Mouse (Mus musculus) forebrain, embryonic 12.5 days (tissue): ENCODE data around the gene Macrod2. TPM values are rescaled to one million over a fixed set of nuclear protein-coding genes. Genes with fewer than 3 reads are reported as not detected.

Source experiments
- ATAC-seq: fragments of 200-750 bp; cut with Nextera tagmentation; 2 replicates; pipeline ENCODE4 v1.8.0; 2017; ENCODE audit warnings: moderate TSS enrichment; ENCODE audit not compliant: low FRiP score
- H3K27ac ChIP-seq: fragments of 300-500 bp; sonication (generic); 2 replicates; pipeline ENCODE4 v1.5.1; 2016; ENCODE audit warnings: mild to moderate bottlenecking
- H3K27me3 ChIP-seq: fragments of 300-500 bp; sonication (generic); 2 replicates; pipeline ENCODE4 v1.6.1; 2016; ENCODE audit warnings: mild to moderate bottlenecking
- H3K36me3 ChIP-seq: fragments of 300-500 bp; sonication (generic); replicated peaks from 2 replicates; pipeline ENCODE4 v1.6.1; 2016; ENCODE audit warnings: mild to moderate bottlenecking
- H3K4me1 ChIP-seq: fragments of 300-500 bp; sonication (generic); 2 replicates; pipeline ENCODE4 v1.6.1; 2016
- H3K4me2 ChIP-seq: fragments of 300-500 bp; sonication (generic); 2 replicates; pipeline ENCODE4 v1.6.1; 2016; ENCODE audit warnings: mild to moderate bottlenecking, moderate library complexity
- H3K4me3 ChIP-seq: fragments of 300-500 bp; sonication (generic); replicated peaks from 2 replicates; pipeline ENCODE4 v1.5.1; 2016; ENCODE audit warnings: mild to moderate bottlenecking
- H3K9ac ChIP-seq: fragments of 300-500 bp; sonication (generic); 2 replicates; pipeline ENCODE4 v1.6.1; 2016; ENCODE audit warnings: mild to moderate bottlenecking
- H3K9me3 ChIP-seq: fragments of 300-500 bp; sonication (generic); 2 replicates; pipeline ENCODE4 v1.6.1; 2016
- WGBS: fragments of 180-500 bp; shearing (Covaris S2); methylation state at CpG from one replicate; pipeline ENCODE4 v1.1.7; 2016; 5-methylcytosine and 5-hydroxymethylcytosine counted together
- polyA plus RNA-seq: library from polyadenylated mRNA; unstranded; fragments of >200 nt; fragmentation: Nextera tagmentation; extraction: Ambion mirVana; gene quantifications from 2 replicates; pipeline ENCODE4 v1.2.1, GENCODE M21; 2016

The Macrod2 gene
- polyA plus RNA-seq, 1 experiment from 2014 or later: 52.0 TPM

GRCm38 (mm10) chr2:140830086-140830485 is 435.0 kb downstream of the Macrod2 start:
- Histone ChIP-seq H3K4me1 (no peaks in the 10 kb centered on the region), H3K36me3 (no peaks in the 10 kb centered on the region), H3K9ac (no peak overlapping the region), H3K4me3 (no peak overlapping the region), H3K4me2 (no peak overlapping the region), H3K27me3 (no peaks in the 10 kb centered on the region), H3K9me3 (no peaks in the 10 kb centered on the region), H3K27ac (no peak overlapping the region)
- no peak for ATAC-seq
- WGBS: 58% methylated on average over 3 of the region's 3 CpGs

- Histone ChIP-seq H3K27me3 (no peaks in the 10 kb centered on the region), H3K27ac (0 out of 2 replicates have a peak overlapping the region, but pooled peaks have one; percentile 43), H3K9ac (no peak overlapping the region), H3K9me3 (no peaks in the 10 kb centered on the region), H3K4me3 (no peak overlapping the region), H3K36me3 (no peaks in the 10 kb centered on the region), H3K4me2 (peak overlapping the region; percentile 21; the same call in 1 of the 2 replicates), H3K4me1 (peaks cover 14% of the 10 kb centered on the region)
- WGBS: 9% methylated on average over 2 of the region's 2 CpGs
- peak; percentile 66; the same call in 1 of the 2 replicates for ATAC-seq
Observed at GRCm38 (mm10) chr2:140839371-140839770, 444.3 kb downstream of the Macrod2 start.

- Histone ChIP-seq H3K4me3 (no peak overlapping the region), H3K9ac (no peak overlapping the region), H3K27ac (no peak overlapping the region), H3K4me2 (no peak overlapping the region), H3K9me3 (no peaks in the 10 kb centered on the region), H3K4me1 (peaks cover 14% of the 10 kb centered on the region), H3K27me3 (no peaks in the 10 kb centered on the region), H3K36me3 (no peaks in the 10 kb centered on the region)
- peak; percentile 92 for ATAC-seq
- 18% methylated on average over 3 of the region's 3 CpGs for WGBS
Observed at GRCm38 (mm10) chr2:140839880-140840279, 444.8 kb downstream of the Macrod2 start.

GRCm38 (mm10) chr2:140844030-140844429 is 448.9 kb downstream of the Macrod2 start:
- Histone ChIP-seq H3K4me2 (no peak overlapping the region), H3K27me3 (no peaks in the 10 kb centered on the region), H3K4me3 (no peak overlapping the region), H3K4me1 (peaks cover 14% of the 10 kb centered on the region), H3K9ac (no peak overlapping the region), H3K36me3 (no peaks in the 10 kb centered on the region), H3K27ac (no peak overlapping the region), H3K9me3 (no peaks in the 10 kb centered on the region)
- 78% methylated on average over 5 of the region's 5 CpGs for WGBS
- ATAC-seq: no peak

GRCm38 (mm10) chr2:140847817-140848428 is 452.8 kb downstream of the Macrod2 start:
- Histone ChIP-seq H3K36me3 (no peaks in the 10 kb centered on the region), H3K9me3 (no peaks in the 10 kb centered on the region), H3K4me3 (no peak overlapping the region), H3K4me2 (no peak overlapping the region), H3K4me1 (no peaks in the 10 kb centered on the region), H3K9ac (no peak overlapping the region), H3K27me3 (no peaks in the 10 kb centered on the region), H3K27ac (no peak overlapping the region)
- 93% methylated on average over 5 of the region's 5 CpGs for WGBS
- no peak for ATAC-seq

GRCm38 (mm10) chr2:140853538-140853937 is 458.4 kb downstream of the Macrod2 start:
- Histone ChIP-seq H3K4me3 (no peak overlapping the region), H3K9me3 (no peaks in the 10 kb centered on the region), H3K4me2 (no peak overlapping the region), H3K27ac (no peak overlapping the region), H3K4me1 (no peaks in the 10 kb centered on the region), H3K9ac (no peak overlapping the region), H3K36me3 (no peaks in the 10 kb centered on the region), H3K27me3 (no peaks in the 10 kb centered on the region)
- no peak for ATAC-seq
- 54% methylated on average over 9 of the region's 9 CpGs for WGBS

- Histone ChIP-seq H3K9ac (no peak overlapping the region), H3K4me2 (no peak overlapping the region), H3K27me3 (no peaks in the 10 kb centered on the region), H3K27ac (no peak overlapping the region), H3K36me3 (no peaks in the 10 kb centered on the region), H3K9me3 (no peaks in the 10 kb centered on the region), H3K4me1 (no peaks in the 10 kb centered on the region), H3K4me3 (no peak overlapping the region)
- 83% methylated on average over 1 of the region's 1 CpGs for WGBS
- no peak for ATAC-seq
Observed at GRCm38 (mm10) chr2:140861356-140861755, 466.2 kb downstream of the Macrod2 start.

GRCm38 (mm10) chr2:140862736-140863135 is 467.6 kb downstream of the Macrod2 start:
- no peak overlapping the region for H3K4me2 ChIP-seq
- ATAC-seq: no peak
- H3K27ac ChIP-seq: no peak overlapping the region
- no peak overlapping the region for H3K4me3 ChIP-seq
- WGBS: 92% methylated on average over 4 of the region's 4 CpGs
- H3K9ac ChIP-seq: no peak overlapping the region
- H3K27me3 ChIP-seq: no peaks in the 10 kb centered on the region
- H3K9me3 ChIP-seq: no peaks in the 10 kb centered on the region
- H3K36me3 ChIP-seq: no peaks in the 10 kb centered on the region
- no peaks in the 10 kb centered on the region for H3K4me1 ChIP-seq

GRCm38 (mm10) chr2:140865636-140866035 is 470.5 kb downstream of the Macrod2 start:
- Histone ChIP-seq H3K9ac (no peak overlapping the region), H3K9me3 (no peaks in the 10 kb centered on the region), H3K36me3 (no peaks in the 10 kb centered on the region), H3K27me3 (no peaks in the 10 kb centered on the region), H3K27ac (no peak overlapping the region), H3K4me2 (no peak overlapping the region), H3K4me1 (no peaks in the 10 kb centered on the region), H3K4me3 (no peak overlapping the region)
- no peak for ATAC-seq
- WGBS: 50% methylated on average over 1 of the region's 1 CpGs

- Histone ChIP-seq H3K9ac (no peak overlapping the region), H3K9me3 (no peaks in the 10 kb centered on the region), H3K4me3 (no peak overlapping the region), H3K4me1 (no peaks in the 10 kb centered on the region), H3K4me2 (no peak overlapping the region), H3K36me3 (no peaks in the 10 kb centered on the region), H3K27me3 (no peaks in the 10 kb centered on the region), H3K27ac (no peak overlapping the region)
- no peak for ATAC-seq
- 95% methylated on average over 5 of the region's 5 CpGs for WGBS
Observed at GRCm38 (mm10) chr2:140867116-140867515, 472.0 kb downstream of the Macrod2 start.

- no peak overlapping the region for H3K27ac ChIP-seq
- H3K27me3 ChIP-seq: no peaks in the 10 kb centered on the region
- ATAC-seq: no peak
Observed at GRCm38 (mm10) chr2:140885176-140885575, 490.1 kb downstream of the Macrod2 start.

GRCm38 (mm10) chr2:140890683-140891082 is 495.6 kb downstream of the Macrod2 start:
- no peak overlapping the region for H3K9ac ChIP-seq
- H3K27ac ChIP-seq: no peak overlapping the region
- H3K4me2 ChIP-seq: no peak overlapping the region
- no peaks in the 10 kb centered on the region for H3K4me1 ChIP-seq
- H3K9me3 ChIP-seq: no peaks in the 10 kb centered on the region
- no peak for ATAC-seq
- H3K36me3 ChIP-seq: no peaks in the 10 kb centered on the region
- no peaks in the 10 kb centered on the region for H3K27me3 ChIP-seq
- no peak overlapping the region for H3K4me3 ChIP-seq

More at GRCm38 (mm10) chr2:140885176-140885575, 490.1 kb downstream of the Macrod2 start:
- H3K4me3 ChIP-seq: no peak overlapping the region
- no peaks in the 10 kb centered on the region for H3K36me3 ChIP-seq
- H3K9ac ChIP-seq: no peak overlapping the region
- no peaks in the 10 kb centered on the region for H3K9me3 ChIP-seq
- H3K4me2 ChIP-seq: no peak overlapping the region
- no peaks in the 10 kb centered on the region for H3K4me1 ChIP-seq

- 87% methylated on average over 3 of the region's 3 CpGs for WGBS
- no peak for ATAC-seq
- H3K4me1 ChIP-seq: no peaks in the 10 kb centered on the region
- no peak overlapping the region for H3K4me2 ChIP-seq
- H3K27ac ChIP-seq: no peak overlapping the region
- H3K4me3 ChIP-seq: no peak overlapping the region
- H3K9me3 ChIP-seq: no peaks in the 10 kb centered on the region
- H3K9ac ChIP-seq: no peak overlapping the region
- no peaks in the 10 kb centered on the region for H3K36me3 ChIP-seq
- no peaks in the 10 kb centered on the region for H3K27me3 ChIP-seq
Observed at GRCm38 (mm10) chr2:140896396-140897082, 501.4 kb downstream of the Macrod2 start.
